Mouse (Mus musculus) midbrain, embryonic 16.5 days (tissue): Measurements from ENCODE around the gene Snx5. TPM values are rescaled to one million over a fixed set of nuclear protein-coding genes. Genes with fewer than 3 reads are reported as not detected.

Experiments
- ATAC-seq: fragments of 200-750 bp; cut with Nextera tagmentation; 2 replicates; pipeline ENCODE4 v1.8.0; 2017; ENCODE audit warnings: moderate TSS enrichment
- H3K27ac ChIP-seq: fragments of 300-500 bp; sonication (generic); 2 replicates; pipeline ENCODE4 v1.5.1; 2014; ENCODE audit warnings: mild to moderate bottlenecking, low read length, mixed read lengths
- H3K27me3 ChIP-seq: fragments of 300-500 bp; sonication (generic); 2 replicates; pipeline ENCODE4 v1.6.1; 2014; ENCODE audit warnings: low read depth, low read length, mixed read lengths; ENCODE audit not compliant: control insufficient read depth, insufficient read depth
- H3K36me3 ChIP-seq: fragments of 300-500 bp; sonication (generic); 2 replicates; pipeline ENCODE4 v1.6.1; 2014; ENCODE audit warnings: mild to moderate bottlenecking, low read length, moderate library complexity, mixed read lengths; ENCODE audit not compliant: control insufficient read depth, insufficient read depth
- H3K4me1 ChIP-seq: fragments of 300-500 bp; sonication (generic); 2 replicates; pipeline ENCODE4 v1.6.1; 2014; ENCODE audit warnings: mild to moderate bottlenecking, low read length, mixed read lengths; ENCODE audit not compliant: control insufficient read depth, insufficient read depth
- H3K4me2 ChIP-seq: fragments of 300-500 bp; sonication (generic); 2 replicates; pipeline ENCODE4 v1.6.1; 2014; ENCODE audit warnings: mild to moderate bottlenecking, low read length, mixed read lengths
- H3K4me3 ChIP-seq: fragments of 300-500 bp; sonication (generic); 2 replicates; pipeline ENCODE4 v1.5.1; 2014; ENCODE audit warnings: low read depth, mild to moderate bottlenecking, low read length, moderate library complexity, mixed read lengths
- H3K9ac ChIP-seq: fragments of 300-500 bp; sonication (generic); 2 replicates; pipeline ENCODE4 v1.6.1; 2014; ENCODE audit warnings: low read depth, low read length, mixed read lengths
- H3K9me3 ChIP-seq: fragments of 300-500 bp; sonication (generic); replicated peaks from 2 replicates; pipeline ENCODE4 v1.6.1; 2014; ENCODE audit warnings: mild to moderate bottlenecking, low read length, mixed read lengths; ENCODE audit not compliant: control insufficient read depth, poor library complexity, severe bottlenecking
- WGBS: fragments of 180-500 bp; shearing (Covaris S2); extraction: QIAGEN DNeasy Blood & Tissue Kit; methylation state at CpG from one replicate; pipeline ENCODE4 v1.1.7; 2014; 5-methylcytosine and 5-hydroxymethylcytosine counted together
- polyA plus RNA-seq: library from polyadenylated mRNA; unstranded; fragments of >200 nt; fragmentation: Nextera tagmentation; extraction: Ambion mirVana; gene quantifications from 2 replicates; pipeline ENCODE4 v1.2.1, GENCODE M21; 2015

Gene Snx5
- polyA plus RNA-seq, 1 experiment from 2014 or later = 63.9 TPM

GRCm38 (mm10) chr2:144202151-144202550 is 68.6 kb downstream of the Snx5 start:
- WGBS = 67% methylated on average over 4 of the region's 4 CpGs
- Histone ChIP-seq H3K36me3 (no peaks in the 10 kb centered on the region), H3K4me3 (no peak overlapping the region), H3K9ac (no peak overlapping the region), H3K4me2 (no peak overlapping the region), H3K27ac (no peak overlapping the region), H3K9me3 (no peaks in the 10 kb centered on the region), H3K4me1 (no peaks in the 10 kb centered on the region), H3K27me3 (no peaks in the 10 kb centered on the region)
- ATAC-seq = no peak

Other genes with a start within 250 kb of the Snx5 start
- not detected in 2 replicates for gene Banf2, start 237.8 kb downstream of the Snx5 start, polyA plus RNA-seq
- gene Mgme1, start 243 bp downstream of the Snx5 start, polyA plus RNA-seq = 10.2 and 11.9 TPM in 2 replicates
- not detected in 2 replicates for gene Ovol2, start 61.2 kb upstream of the Snx5 start, polyA plus RNA-seq
- 26.4 and 26.9 TPM in 2 replicates for gene Kat14, start 98.1 kb upstream of the Snx5 start, polyA plus RNA-seq
- gene Pet117, start 98.1 kb upstream of the Snx5 start, polyA plus RNA-seq = 3.3 TPM in 1 of 2 replicates, not detected in the other